Mouse (Mus musculus) embryonic facial prominence, embryonic 14.5 days (tissue): ENCODE data around the gene Spats2l. TPM values are rescaled to one million over a fixed set of nuclear protein-coding genes. Genes with fewer than 3 reads are reported as not detected.

Source experiments
- ATAC-seq: fragments of 200-750 bp; cut with Nextera tagmentation; 2 replicates; pipeline ENCODE4 v1.8.0; 2017; ENCODE audit warnings: low read depth, moderate number of reproducible peaks, moderate TSS enrichment
- DNase-seq: peaks from one replicate; pipeline ENCODE4 v3.0.0-alpha.2; 2015; ENCODE audit warnings: low spot score
- H3K27ac ChIP-seq: fragments of 300-500 bp; sonication (generic); replicated peaks from 2 replicates; pipeline ENCODE4 v1.5.1; 2014; ENCODE audit warnings: low read depth, mild to moderate bottlenecking, low read length, moderate library complexity
- H3K27me3 ChIP-seq: fragments of 300-500 bp; sonication (generic); replicated peaks from 2 replicates; pipeline ENCODE4 v1.6.1; 2014; ENCODE audit warnings: low read length; ENCODE audit not compliant: control insufficient read depth, insufficient read depth
- H3K36me3 ChIP-seq: fragments of 300-500 bp; sonication (generic); 2 replicates; pipeline ENCODE4 v1.6.1; 2014; ENCODE audit warnings: low read length, mixed read lengths; ENCODE audit not compliant: control insufficient read depth, insufficient read depth
- H3K4me1 ChIP-seq: fragments of 300-500 bp; sonication (generic); 2 replicates; pipeline ENCODE4 v1.6.1; 2014; ENCODE audit warnings: antibody characterized with exemption, low read length; ENCODE audit not compliant: control insufficient read depth, insufficient read depth
- H3K4me2 ChIP-seq: fragments of 300-500 bp; sonication (generic); 2 replicates; pipeline ENCODE4 v1.6.1; 2014; ENCODE audit warnings: low read depth, mild to moderate bottlenecking, low read length, moderate library complexity, mixed read lengths
- H3K4me3 ChIP-seq: fragments of 300-500 bp; sonication (generic); 2 replicates; pipeline ENCODE4 v1.5.1; 2014; ENCODE audit warnings: low read depth, mild to moderate bottlenecking, low read length
- H3K9ac ChIP-seq: fragments of 300-500 bp; sonication (generic); 2 replicates; pipeline ENCODE4 v1.6.1; 2014; ENCODE audit warnings: low read depth, mild to moderate bottlenecking, low read length, moderate library complexity, mixed read lengths
- H3K9me3 ChIP-seq: fragments of 300-500 bp; sonication (generic); 2 replicates; pipeline ENCODE4 v1.6.1; 2016; ENCODE audit warnings: low read length; ENCODE audit not compliant: control insufficient read depth
- WGBS: fragments of 180-500 bp; shearing (Covaris S2); extraction: QIAGEN DNeasy Blood & Tissue Kit; methylation state at CpG from one replicate; pipeline ENCODE4 v1.1.7; 2014; 5-methylcytosine and 5-hydroxymethylcytosine counted together
- polyA plus RNA-seq: library from polyadenylated mRNA; unstranded; fragments of >200 nt; fragmentation: Nextera tagmentation; extraction: Ambion mirVana; gene quantifications from 2 replicates; pipeline ENCODE4 v1.2.1, GENCODE M21; 2014

Spats2l gene
- polyA plus RNA-seq, 1 experiment from 2014 or later = 160 TPM

DNA sequence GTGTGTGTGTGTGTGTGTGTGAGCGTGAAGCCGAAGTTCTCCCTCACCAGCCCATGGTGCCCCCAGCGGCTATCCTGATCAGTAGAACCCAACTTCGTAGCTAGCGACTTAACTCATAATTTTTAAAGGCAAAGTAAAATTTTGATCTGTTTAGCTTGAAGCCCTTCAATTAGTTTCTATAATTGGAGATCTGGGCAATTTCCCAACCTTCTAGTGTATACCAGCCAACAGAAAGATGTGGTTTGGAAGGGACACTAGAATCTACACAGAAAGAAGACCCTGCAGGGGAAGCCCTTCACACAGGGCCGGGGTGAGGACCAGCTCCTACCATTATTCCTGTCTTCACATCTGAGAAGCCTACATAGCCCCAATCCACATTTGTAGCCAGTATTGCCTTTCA, 77.9 kb downstream of the Spats2l start:
- peak; percentile 5; the same call in 1 of the 2 replicates for ATAC-seq
- peak; percentile 75 for DNase-seq
- Histone ChIP-seq H3K9me3 (no peaks in the 10 kb centered on the region), H3K4me2 (no peak overlapping the region), H3K36me3 (peaks cover 8% of the 10 kb centered on the region), H3K4me1 (peaks cover 20% of the 10 kb centered on the region), H3K9ac (no peak overlapping the region), H3K27me3 (no peaks in the 10 kb centered on the region), H3K27ac (peak overlapping the region; percentile 61; the same call in 1 of the 2 replicates), H3K4me3 (no peak overlapping the region)
- 86% methylated on average over 6 of the region's 6 CpGs for WGBS

DNA sequence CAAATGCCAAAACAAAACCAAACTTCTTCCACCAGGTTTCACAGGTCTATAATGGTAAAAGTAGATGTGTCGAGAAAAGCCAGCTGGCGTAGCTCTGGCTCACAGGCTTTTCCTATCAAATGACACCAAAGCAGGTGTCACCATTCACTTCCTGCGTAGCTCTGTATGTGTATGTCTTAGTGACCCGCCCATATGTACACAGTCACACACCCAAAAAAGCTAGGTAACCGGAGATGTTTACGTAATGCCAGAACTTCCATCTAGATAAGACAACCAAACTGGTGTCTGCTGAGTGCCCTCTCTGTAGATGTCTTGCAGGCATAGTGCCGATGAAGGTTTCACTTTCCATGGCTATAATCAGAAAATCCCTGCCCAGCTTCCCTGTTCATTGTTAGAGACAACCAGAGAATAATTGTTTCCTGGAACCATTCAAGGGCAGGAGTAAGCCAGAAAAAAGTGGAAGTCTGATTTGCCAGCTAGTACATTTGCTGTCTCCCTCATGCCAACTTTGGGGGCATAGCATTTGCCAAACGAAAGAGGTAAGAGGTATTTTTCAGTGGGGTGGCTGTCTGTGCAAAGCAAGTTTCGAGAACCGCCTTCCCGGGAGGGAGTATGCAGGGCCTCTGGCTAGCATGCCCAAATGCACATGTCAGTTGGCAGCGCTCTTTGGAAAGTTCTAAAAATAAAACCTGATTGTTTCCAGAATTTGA, 78.8 kb downstream of the Spats2l start:
- peaks cover 15% of the 10 kb centered on the region; the same call in 1 of the 2 replicates for H3K4me1 ChIP-seq
- no peaks in the 10 kb centered on the region for H3K27me3 ChIP-seq
- no peak overlapping the region for H3K4me3 ChIP-seq
- H3K9ac ChIP-seq = no peak overlapping the region
- 56% methylated on average over 12 of the region's 12 CpGs for WGBS
- DNase-seq = peak; percentile 79
- H3K27ac ChIP-seq = peak overlapping the region; percentile 61
- peak; percentile 91 for ATAC-seq
- peaks cover 8% of the 10 kb centered on the region for H3K36me3 ChIP-seq
- peak overlapping the region; percentile 23; the same call in 1 of the 2 replicates for H3K4me2 ChIP-seq
- no peaks in the 10 kb centered on the region for H3K9me3 ChIP-seq

DNA sequence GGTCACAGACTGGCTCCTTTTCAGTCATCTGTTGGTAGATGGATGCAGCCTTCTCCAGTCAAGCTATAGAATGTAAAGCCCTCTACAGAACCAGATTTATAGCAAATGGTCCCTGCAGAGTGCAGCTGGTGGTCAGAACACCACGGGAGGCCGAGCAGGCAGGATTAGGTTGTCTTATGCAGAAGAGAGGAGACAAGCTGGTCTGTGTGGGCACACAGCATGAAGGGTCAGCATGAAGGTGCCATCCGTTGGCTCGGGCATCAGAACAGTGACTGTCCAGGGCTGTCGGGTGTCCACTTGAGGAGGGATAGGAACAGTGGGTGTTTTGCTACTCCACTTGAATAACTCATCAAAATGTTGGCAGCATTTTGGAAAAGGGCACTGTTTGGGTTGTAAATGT, 83.8 kb downstream of the Spats2l start:
- H3K27ac ChIP-seq = no peak overlapping the region
- H3K9ac ChIP-seq = no peak overlapping the region
- no peak overlapping the region for H3K4me3 ChIP-seq
- peaks cover 2% of the 10 kb centered on the region; the same call in 1 of the 2 replicates for H3K4me1 ChIP-seq
- 0 out of 2 replicates have a peak, but pooled peaks cover under 1% of the 10 kb centered on the region for H3K9me3 ChIP-seq
- ATAC-seq (no peak), DNase-seq (no peak)
- 63% methylated on average over 5 of the region's 5 CpGs for WGBS
- peaks cover 24% of the 10 kb centered on the region for H3K36me3 ChIP-seq
- no peaks in the 10 kb centered on the region for H3K27me3 ChIP-seq
- H3K4me2 ChIP-seq = no peak overlapping the region

DNA sequence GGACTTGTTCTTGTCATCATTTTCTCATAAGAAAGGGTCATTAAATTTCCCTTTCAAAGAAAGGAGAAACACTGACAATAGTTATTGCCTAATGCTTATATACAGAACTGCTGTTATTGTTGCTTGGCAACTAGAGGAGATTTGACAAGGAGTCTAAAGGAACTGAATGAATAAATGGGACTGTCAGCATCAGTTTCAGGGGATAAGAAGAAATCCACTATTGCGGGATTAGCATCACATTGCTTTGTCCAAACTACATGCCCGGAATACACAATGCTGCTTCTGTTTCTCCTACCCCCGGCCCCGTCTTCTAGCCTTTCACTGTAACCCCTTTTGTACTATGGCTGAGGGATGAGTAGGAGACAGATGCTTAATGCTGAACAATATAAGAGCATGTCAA, 88.1 kb downstream of the Spats2l start:
- H3K27ac ChIP-seq = no peak overlapping the region
- H3K4me2 ChIP-seq = no peak overlapping the region
- H3K4me1 ChIP-seq = 0 out of 2 replicates have a peak, but pooled peaks cover 1% of the 10 kb centered on the region
- H3K4me3 ChIP-seq = no peak overlapping the region
- no peak overlapping the region for H3K9ac ChIP-seq
- H3K9me3 ChIP-seq = peaks cover 4% of the 10 kb centered on the region; the same call in 1 of the 2 replicates
- peaks cover 20% of the 10 kb centered on the region; the same call in 1 of the 2 replicates for H3K36me3 ChIP-seq
- peak; percentile 82 for ATAC-seq
- no peaks in the 10 kb centered on the region for H3K27me3 ChIP-seq
- peak; percentile 50 for DNase-seq
- 46% methylated on average over 4 of the region's 4 CpGs for WGBS

DNA sequence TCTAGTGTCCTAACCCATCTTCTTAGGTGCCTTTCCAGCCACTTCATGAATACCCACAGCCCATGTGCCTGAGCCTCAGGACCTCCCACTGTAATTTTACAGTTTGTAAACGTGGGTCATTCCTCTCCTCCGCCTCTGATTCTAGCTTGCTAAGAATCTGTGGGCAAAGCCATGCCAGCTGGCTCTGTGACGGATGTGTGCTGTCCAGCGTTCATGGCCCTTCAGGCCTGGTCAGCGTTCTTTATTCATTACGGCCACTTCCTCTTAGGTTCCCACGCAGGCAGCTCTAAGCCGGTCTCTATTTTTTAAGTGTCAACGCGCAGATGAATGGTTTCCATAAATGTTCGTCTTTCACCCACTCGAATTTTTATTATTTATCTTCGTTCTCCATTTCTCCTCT, 94.7 kb downstream of the Spats2l start:
- Histone ChIP-seq H3K9ac (no peak overlapping the region), H3K4me2 (no peak overlapping the region), H3K4me3 (no peak overlapping the region), H3K27ac (no peak overlapping the region), H3K4me1 (peaks cover 6% of the 10 kb centered on the region), H3K27me3 (no peaks in the 10 kb centered on the region), H3K36me3 (no peaks in the 10 kb centered on the region), H3K9me3 (no peaks in the 10 kb centered on the region)
- ATAC-seq = no peak
- WGBS = 72% methylated on average over 13 of the region's 13 CpGs
- no peak for DNase-seq

DNA sequence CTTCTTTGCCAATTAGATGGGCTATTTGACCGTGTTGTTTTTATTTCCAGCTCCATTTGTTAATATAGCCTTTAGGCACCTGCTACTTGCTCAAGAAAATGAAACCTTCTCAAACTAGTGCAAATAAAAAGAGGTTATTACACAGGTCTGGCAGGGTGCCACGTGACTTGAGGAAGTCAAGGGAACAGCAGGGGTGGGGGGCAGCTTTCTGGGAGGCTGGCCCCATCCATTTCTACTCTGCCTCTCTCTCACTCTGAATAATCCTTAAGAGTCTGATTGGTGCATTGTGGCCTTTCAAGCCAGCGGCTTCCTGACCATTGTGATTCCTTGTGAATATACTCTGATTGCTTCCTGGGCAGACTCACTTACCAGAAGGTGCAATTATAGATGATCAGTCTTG, 98.0 kb downstream of the Spats2l start:
- no peak overlapping the region for H3K27ac ChIP-seq
- H3K9me3 ChIP-seq = no peaks in the 10 kb centered on the region
- no peak overlapping the region for H3K4me2 ChIP-seq
- H3K4me3 ChIP-seq = no peak overlapping the region
- ATAC-seq = no peak
- peaks cover 6% of the 10 kb centered on the region for H3K4me1 ChIP-seq
- DNase-seq = peak; percentile 54
- no peaks in the 10 kb centered on the region for H3K27me3 ChIP-seq
- WGBS = 52% methylated on average over 3 of the region's 3 CpGs
- no peak overlapping the region for H3K9ac ChIP-seq
- H3K36me3 ChIP-seq = no peaks in the 10 kb centered on the region

DNA sequence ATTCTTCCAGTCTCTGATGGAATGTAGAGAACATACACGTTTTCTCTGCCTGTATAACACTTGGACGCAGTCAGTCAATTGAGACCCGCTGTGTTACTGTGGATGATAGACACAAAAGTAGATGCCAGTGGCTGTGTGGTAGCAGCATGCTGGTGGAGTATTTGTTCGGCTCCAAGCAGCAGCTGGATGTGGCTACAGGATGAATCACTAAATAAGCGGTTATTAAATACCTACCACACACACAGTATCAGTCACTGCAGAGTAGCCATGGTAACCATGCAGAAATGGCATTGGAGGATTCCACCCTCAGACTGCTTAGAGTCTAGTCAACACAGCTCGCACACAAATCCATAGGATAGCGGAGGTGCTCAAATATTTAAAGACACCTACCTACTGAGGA, 100.0 kb downstream of the Spats2l start:
- Histone ChIP-seq H3K36me3 (no peaks in the 10 kb centered on the region), H3K4me1 (no peaks in the 10 kb centered on the region; the same call in 1 of the 2 replicates), H3K9me3 (no peaks in the 10 kb centered on the region), H3K27ac (no peak overlapping the region), H3K9ac (no peak overlapping the region), H3K4me2 (no peak overlapping the region), H3K4me3 (no peak overlapping the region), H3K27me3 (no peaks in the 10 kb centered on the region)
- WGBS = 82% methylated on average over 7 of the region's 7 CpGs
- DNase-seq = no peak
- ATAC-seq = no peak

DNA sequence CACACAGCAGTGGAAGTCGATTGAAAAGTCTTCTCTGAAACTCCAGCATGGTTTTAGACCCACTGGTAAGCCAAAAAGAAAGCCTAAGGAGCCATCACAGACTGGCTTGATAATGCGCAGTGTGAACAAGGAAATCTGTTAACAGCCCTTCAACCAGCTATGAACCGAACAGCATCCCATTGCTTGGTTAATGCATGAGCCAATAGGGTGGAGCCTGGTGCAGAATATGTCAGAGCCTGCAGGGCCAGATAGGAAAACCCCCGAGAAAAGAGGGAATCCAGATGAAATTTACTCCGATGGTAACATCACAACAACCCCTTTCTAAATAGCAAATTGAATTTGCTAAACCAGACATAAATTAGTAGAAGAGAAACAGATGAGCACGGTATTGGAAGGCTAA, 101.1 kb downstream of the Spats2l start:
- no peak for DNase-seq
- WGBS = 63% methylated on average over 6 of the region's 6 CpGs
- no peak overlapping the region for H3K9ac ChIP-seq
- no peak overlapping the region for H3K27ac ChIP-seq
- peaks cover 7% of the 10 kb centered on the region for H3K36me3 ChIP-seq
- H3K27me3 ChIP-seq = no peaks in the 10 kb centered on the region
- no peaks in the 10 kb centered on the region; the same call in 1 of the 2 replicates for H3K4me1 ChIP-seq
- no peak overlapping the region for H3K4me2 ChIP-seq
- 0 out of 2 replicates have a peak, but pooled peaks have one; percentile 20 for ATAC-seq
- no peaks in the 10 kb centered on the region for H3K9me3 ChIP-seq
- no peak overlapping the region for H3K4me3 ChIP-seq

DNA sequence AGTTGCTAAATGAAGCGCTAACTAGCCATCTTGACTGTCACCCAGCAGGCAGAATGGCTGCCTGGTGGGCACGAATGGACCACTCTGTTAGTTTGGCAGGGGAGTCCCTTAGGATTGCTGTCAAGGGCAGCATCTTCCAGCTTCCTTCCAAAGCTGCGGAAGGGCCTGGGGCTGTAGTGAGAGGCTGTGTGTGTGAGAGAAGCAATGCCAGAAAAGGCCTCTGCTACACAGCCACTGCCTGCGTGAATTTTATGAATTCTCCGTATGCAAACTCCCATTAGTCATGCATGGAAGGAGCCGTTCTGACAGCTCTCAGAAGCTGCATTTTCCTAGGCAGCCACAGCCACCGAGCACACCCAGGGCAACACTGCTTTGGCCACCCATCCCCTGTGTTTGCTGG, 101.5 kb downstream of the Spats2l start:
- peak; percentile 51; the same call in 1 of the 2 replicates for ATAC-seq
- Histone ChIP-seq H3K27ac (no peak overlapping the region), H3K36me3 (peaks cover 11% of the 10 kb centered on the region), H3K9ac (no peak overlapping the region), H3K9me3 (no peaks in the 10 kb centered on the region), H3K4me2 (no peak overlapping the region), H3K4me1 (no peaks in the 10 kb centered on the region; the same call in 1 of the 2 replicates), H3K27me3 (no peaks in the 10 kb centered on the region), H3K4me3 (no peak overlapping the region)
- DNase-seq = peak; percentile 52
- WGBS = 35% methylated on average over 7 of the region's 7 CpGs
